Mouse (Mus musculus): ENCODE measurements around the gene Gm10197. TPM values are rescaled to one million over a fixed set of nuclear protein-coding genes. Genes with fewer than 3 reads are reported as not detected.

Gene Gm10197
- total RNA-seq, 4 experiments from 2014 or later, result not detected

DNA sequence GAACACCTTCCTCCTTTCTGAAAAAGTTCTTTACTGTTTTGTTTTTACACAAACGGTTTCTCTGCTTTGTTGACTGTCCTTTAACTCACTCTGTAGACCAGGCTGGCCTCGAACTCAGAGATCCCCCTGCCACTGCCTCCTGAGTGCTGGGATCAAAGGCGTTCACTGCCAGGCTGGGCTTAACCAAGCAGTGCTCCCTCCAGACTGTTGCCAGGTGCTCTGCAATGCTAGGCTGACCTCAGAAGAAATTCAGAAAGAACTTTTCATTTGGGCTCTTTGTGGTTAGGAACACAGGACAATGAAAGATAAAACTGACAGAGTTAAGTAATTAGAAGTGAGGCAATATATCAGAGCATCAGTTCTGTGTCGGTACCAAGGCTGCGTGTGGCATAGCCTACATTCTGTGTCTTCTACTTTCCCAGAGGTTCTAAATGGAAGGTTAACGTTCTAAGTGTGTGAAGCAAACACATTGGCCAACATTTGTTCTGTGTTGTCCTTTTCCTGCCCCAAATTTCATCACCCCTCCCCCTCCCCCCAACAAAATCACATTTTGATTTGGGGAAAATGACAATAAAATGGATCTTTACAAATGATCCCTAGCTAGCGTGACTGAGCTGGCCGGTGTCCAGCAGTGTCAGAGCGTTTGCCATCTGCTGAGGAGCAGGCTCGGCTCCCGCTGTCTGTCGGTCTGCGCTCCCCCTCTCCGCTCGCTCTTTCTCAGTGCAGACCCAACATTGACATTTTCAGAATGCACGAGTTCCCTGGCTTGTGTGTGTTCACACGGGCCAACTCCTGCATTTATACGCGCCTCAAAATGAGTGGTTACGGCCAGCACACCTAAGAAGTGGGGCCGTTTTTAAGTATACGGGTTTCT, 12.2 kb downstream of the Gm10197 start:
- no peak for DNase-seq (ENCODE audit: low spot score in 2 of 2)

DNA sequence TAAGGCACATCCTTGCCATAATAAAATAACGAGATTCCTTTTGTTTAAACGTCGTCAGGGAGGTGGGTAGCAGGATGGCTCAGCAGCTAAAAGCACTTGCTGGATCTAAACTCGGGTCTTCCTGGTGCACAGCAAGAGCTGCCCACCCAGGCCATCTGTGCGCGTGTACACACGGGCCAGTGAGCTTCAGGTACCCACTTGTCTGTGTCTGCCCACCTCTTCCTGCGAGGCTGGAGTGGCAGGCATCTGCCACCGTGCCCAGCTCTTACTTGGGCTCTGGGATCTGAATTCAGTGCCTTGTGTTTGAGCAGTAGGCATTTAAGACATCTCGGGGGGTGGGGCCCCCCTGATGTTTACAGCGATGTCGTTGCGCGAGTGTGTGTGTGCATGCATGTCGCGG, 16.5 kb downstream of the Gm10197 start:
- peak in 1 of 2 experiments; percentile 80 for DNase-seq (ENCODE audit: low spot score in 2 of 2)

DNA sequence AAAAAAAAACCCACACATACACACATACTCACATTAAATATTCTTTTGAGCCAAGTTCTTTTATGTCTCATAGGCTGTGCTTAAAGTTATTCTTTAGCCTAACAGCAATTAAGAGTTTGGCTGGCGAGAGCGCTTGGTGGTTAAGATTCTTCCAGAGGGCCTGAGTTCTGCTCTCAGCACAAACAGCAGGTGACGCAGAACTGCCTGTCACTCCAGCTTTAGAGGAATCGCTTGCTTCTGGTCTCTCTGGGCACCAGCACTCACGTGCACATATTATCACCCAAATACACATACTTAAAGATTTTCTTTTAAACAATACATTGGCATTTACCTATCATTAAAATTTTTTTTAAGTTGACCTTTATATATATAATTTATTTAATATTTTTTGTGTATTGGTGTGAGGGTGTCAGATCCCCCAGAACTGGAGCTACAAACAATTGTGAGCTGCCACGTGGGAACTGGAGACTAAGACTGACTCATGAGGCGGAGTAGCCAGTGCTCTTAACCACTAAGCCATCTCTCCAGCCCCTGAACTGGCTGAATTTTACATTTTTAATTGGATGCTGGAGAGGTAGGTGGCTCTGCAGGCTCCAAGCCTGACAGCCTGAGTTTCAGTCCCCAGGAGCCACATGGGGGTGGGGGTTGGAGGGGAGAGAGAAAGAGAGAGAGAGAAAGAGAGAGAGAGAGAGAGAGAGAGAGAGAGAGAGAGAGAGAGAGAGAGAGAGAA, 17.1 kb downstream of the Gm10197 start:
- no peak for DNase-seq (ENCODE audit: low spot score in 2 of 2)

DNA sequence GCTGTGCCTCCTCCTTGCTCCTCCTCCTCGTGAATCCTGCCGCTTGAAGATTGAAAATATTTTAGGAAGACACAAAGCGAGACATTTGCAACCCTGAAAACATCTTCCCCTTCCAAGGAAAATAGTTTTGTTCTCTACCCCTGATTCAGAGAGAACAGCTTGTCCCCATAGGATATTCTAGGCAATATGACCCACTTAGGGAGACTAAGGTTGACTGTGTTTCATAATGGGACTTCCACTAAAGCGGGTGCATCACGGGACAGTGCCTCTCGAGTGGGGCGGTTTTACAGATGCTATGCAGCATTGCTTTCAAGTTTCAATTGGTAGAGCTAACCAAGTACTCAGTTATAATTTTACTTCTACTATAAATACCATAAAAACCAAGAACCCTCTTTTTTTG, 17.7 kb downstream of the Gm10197 start:
- peak in 1 of 2 experiments; percentile 46 for DNase-seq (ENCODE audit: low spot score in 2 of 2)

DNA sequence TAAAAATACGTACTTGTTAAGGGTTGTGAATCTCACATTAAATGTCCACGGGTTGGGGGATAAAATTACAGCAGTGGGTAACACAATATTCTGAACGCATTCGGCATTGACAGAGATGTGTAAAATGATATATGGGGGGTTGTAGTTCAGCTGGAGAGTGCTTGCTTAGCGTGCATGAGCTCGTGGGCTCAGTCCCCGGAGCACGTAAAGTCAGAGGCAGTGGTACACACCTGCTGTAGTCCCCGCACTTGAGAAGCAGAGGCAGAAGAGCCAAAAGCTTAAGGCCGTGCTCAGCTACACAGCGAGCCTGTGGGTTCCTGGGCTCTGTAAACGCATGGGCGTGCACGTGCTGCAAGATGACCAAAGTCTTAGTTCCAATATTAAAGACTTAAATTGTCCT, 25.8 kb downstream of the Gm10197 start:
- no peak for DNase-seq (ENCODE audit: low spot score in 2 of 2)

DNA sequence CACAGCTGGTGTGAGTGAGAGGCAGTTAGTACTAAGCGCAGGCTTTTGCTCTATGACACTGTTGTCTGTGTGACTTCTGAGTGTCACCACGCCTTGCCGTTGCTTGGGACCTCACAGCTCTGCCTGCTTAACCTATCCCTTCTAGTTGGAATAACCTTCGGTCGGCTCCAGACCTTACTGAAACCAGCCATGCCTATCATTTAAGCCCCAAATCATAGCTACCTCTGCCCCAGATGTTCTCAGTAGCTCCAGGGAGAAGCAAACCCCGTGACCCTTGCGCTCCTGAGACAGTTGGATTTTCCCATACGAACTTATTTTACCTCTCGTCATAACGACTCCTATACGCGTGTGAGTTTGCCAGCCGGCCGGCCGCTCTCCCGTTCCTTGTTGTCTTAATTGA, 27.5 kb downstream of the Gm10197 start:
- no peak for DNase-seq (ENCODE audit: low spot score in 2 of 2)

DNA sequence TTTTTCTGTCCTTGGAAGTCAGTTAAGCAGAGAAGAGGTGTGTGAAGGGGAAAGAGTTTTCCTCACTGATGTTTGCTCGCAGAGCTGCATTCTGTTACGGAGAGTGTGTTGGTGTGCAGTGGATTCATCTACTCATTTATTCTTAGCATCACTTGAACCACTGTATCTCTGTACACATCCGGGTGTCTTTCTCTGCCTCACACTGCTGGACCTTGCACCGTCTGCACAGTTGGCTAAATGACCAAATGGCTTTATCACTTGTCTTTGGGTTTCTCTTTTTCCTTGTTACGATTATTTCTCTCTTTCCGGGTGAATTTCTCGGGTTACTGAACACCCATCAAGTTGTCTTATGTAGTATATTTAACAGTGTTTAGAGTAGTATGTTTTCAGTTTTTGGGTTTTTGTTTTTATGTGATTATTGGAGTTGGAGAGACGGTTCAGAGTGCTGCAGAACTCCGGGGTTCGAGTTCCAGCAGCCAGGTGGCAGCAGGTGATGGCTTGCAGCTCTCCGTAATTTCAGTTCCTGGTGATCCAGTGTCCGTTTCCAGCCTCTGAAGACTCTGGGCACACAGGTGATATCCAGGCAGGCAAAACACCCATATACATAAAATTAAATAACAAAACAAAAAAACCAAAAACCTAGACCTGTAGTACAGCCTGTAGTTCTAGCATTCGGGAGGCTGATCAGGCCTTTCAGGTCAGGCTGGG, 28.2 kb downstream of the Gm10197 start:
- no peak for DNase-seq (ENCODE audit: low spot score in 2 of 2)

DNA sequence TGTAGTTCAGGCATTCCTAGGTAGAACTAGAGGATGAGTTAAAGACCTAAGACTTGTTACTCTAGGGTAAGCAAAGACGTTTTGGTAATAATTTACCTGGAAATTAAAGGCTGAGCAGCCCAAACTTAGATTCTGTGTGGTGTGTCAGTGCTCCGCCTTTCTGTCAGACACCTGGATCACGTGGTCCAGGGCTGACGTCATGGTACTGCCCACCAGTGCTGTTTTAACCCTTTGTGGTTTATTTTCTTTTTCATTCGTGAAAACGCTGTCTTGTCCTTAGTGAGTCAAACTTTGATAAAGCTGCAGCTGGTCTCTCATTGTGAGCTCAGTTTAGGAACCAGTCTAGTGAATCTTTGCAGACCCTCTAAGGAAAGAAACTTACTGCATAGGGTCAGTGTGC, 31.1 kb downstream of the Gm10197 start:
- DNase-seq (ENCODE audit: low spot score in 2 of 2), result no peak

DNA sequence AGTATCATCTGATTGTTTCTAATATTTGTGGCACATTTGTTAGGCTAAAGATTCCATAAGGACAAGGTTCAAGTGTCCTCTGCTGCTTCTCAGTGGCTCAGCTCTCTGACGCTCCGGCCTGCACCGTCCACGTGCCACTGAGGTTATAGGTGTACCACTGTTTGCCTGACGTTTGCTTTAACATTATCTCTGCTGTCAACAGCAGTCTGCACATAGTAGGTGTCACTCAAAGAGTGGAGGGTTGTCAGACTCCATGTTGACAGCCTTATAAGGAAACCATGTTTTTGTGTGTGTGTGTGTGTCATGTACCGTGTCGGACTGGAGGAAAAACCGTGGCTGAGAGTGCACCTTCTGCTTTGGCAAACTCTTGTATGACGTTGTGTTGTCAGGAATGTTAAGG, 36.3 kb downstream of the Gm10197 start:
- DNase-seq (ENCODE audit: low spot score in 2 of 2), result no peak

DNA sequence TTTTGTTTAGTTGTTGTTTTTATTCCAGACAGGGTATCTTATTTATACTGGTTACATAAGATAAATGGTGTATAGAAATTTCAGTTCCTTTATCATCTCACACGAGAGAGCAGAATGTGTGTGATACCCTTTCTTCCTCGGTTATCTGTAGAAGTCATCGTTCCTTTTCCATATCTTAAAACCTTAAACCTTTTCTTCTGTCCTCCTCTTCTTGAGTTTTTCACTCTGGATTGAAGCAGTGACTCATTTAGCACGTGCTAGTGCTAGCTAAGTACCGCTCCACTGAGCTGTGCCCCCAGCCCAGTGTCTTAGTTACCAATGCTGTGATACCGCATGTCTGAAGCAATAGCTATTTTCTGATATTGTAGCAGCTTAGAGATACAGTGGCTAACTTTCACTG, 37.8 kb downstream of the Gm10197 start:
- no peak for DNase-seq (ENCODE audit: low spot score in 2 of 2)

DNA sequence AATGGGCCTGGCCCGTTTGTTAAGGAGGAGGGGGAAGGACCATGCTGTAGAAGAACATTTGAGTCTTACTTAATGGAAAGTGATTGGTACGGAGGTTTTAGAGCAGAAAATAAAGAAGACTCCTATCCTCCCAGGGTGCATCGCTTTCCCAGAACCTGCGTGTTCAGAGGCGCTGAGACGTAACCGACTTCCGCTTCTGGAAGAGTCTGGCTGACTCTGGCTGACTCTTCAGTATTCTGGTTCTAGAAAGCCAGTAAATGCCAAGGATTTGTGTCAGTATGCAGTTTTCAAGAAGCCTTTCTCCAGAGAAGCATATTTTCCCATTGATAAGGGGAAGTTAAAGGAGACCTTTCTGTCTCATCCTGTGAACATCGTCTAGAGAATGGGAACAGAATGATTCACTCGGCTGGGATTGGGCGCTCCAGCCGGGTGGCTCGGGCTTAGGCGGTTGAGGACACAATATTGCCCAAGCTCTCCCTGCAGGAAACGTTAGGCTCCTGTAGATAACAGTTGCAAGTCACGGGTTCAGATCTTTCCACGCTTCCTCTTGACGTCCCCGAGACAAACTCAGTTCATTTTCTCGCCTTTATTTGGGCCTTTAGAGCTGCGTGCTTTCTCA, 39.6 kb downstream of the Gm10197 start:
- DNase-seq (ENCODE audit: low spot score in 2 of 2), result no peak

DNA sequence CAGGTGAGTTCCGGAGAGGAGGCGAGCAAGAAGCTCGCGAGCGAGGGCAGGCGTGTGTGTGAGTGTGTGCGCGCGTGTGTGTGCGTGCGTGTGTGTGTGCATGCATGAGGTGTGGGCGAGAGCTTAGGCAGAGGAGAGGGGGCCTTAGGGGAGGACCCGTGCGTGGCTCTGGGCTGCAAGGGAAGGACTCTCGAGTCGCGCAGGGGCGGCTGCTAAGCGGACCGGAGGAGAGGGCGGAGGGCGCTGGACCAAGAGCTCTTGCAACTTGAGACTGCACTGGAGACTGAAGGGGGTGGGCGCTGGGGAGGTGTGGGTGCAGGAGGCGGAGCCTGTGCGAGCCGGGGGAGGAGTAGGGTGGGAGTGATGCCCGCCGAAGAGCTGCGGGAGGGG, 41.6 kb downstream of the Gm10197 start:
- peak; percentile 55 to 79 for DNase-seq (ENCODE audit: low spot score in 2 of 2)

DNA sequence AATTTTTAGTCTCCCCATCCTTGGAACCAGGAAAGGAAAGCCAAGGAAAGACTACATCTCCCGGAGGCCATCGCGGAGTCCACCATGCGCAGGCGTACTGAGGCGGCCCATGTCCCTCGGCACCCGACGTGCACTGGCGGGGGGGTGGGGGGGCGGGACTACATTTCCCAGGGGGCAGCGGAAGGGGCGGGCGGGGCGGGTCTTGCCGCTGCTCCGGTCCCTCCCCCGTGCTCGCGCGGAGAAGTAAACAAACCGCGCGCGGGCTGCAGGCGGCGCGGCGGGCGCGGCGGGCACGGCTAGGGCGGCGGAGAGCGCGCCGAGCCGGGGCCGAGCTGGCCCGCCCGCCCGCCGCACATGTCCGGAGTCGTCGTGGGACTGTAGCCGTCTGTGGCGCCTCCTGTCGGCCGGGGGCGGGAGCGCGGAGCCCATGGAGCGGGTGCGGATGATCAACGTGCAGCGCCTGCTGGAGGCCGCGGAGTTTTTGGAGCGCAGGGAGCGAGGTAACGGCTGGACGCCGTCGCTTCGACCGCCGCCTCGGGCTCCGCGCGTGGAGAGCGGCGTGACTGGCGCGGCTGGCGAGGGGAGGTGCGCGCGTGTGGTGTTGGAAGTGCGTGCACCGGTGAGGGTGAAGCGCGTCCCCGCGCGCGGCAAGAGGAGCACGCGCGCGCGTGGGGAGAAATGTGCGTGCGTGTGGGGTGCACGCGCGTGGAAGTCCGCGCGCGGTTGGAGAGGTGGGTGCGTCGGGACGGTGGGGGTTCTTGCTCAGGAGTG, 42.2 kb downstream of the Gm10197 start:
- peak; percentile 84 to 88 for DNase-seq (ENCODE audit: low spot score in 2 of 2)

DNA sequence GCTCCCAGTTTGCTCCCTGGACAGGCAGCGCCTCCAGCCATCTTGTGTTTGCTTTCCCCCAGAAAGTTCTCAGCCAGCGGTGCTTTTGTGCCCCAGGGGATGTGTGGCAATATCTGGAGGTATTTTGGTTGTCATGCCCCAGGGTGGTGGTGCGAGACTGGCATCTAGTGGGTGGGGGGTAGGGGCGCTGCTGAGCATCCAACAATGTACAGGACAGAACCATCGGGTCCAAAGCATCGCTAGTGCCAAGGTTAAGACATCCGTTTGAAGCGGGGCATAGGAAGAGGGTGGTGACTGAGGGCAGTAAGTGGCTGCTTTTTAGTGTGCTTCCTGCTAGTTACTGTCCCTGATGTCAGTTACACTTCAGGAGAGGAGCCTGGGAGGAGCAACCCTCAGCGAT, 43.5 kb downstream of the Gm10197 start:
- DNase-seq (ENCODE audit: low spot score in 2 of 2), result no peak

DNA sequence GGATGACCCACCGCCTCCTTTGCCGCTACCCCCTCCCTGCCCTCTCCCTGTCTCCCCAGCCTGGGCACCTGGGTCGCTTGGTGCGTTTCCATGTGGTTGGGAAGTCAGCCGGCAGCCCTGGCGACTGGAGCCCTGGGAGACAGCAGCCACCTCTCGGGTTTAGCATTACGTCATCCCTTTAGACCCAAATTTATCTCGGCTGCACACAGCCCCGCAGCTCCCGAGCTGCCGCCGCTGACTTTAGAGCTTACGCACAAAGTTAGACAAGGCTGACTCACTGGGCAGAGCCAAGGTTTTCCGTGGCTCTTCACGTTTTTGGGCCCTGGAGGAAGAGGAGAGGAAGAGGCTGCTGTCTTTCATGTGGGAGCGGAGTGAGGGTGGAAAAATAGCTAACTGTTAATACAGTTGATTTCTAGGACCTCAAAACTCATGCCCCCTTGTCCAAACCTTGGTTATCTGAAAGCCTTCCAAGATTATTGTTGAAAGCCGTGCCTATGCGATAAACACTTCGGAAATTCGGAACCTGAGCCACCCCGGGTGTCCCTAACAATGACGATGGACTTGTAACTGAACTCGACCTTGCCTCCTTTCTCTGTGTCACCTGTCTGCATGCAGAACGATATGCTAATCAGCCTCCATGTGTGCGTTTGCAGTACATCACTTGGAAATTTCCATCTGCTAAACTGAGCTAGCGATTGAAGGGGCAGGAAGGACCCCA, 45.8 kb downstream of the Gm10197 start:
- peak; percentile 64 to 90 for DNase-seq (ENCODE audit: low spot score in 2 of 2)

DNA sequence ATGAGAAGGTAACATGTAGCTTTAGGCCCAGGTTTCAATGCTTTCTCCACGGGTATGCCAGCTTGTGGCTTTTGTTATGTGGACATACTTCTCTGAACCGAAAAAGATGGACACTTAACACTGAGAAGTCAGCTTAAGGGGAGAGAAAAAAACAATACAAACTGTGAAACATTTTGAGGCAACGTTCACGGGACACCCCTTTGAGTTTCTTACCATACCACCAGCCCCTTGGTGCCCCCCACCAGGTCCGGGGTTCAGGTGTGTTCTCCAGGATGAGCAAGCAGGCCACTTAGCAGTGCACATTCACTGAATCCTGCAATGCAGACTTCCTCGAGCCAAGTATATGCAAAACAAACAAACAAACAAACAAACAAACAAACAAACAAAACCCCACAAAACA, 46.7 kb downstream of the Gm10197 start:
- DNase-seq (ENCODE audit: low spot score in 2 of 2), result no peak

DNA sequence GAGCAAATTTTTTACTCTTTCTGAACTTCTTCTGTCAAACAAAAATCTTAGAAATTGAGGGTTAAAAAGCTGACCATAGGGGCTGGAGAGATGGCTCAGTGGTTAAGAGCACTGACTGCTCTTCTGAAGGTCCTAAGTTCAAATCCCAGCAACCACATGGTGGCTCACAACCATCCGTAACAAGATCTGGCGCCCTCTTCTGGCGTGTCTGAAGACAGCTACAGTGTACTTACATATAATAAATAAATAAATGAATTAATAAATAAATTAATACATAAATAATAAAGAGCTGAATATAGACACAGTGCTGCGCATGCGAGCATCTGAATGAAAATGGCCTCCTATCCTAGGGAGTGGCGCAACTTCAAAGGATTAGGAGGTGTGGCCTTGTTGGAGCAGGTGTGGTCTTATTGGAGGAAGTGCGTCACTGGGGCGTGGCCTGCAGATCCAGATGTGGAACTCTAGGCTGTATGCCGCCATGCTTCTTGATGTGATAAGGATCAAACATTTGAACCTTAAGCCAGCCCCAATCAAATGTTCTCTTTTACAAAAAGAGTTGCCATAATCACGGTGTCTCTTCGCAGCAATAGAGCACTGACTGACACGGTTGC, 49.0 kb downstream of the Gm10197 start:
- no peak for DNase-seq (ENCODE audit: low spot score in 2 of 2)
